Mouse (Mus musculus): ENCODE data around the gene Trim17. TPM values are rescaled to one million over a fixed set of nuclear protein-coding genes. Genes with fewer than 3 reads are reported as not detected.
A peak's percentile ranks its signal among the peaks of the same experiment; 100 is the strongest.

The Trim17 gene
- polyA plus RNA-seq, 1 experiment from 2014 or later, result 1.1 TPM

GRCm38 (mm10) chr11:58938322-58939087, 16.0 kb upstream of the Trim17 start, which contains the start of gene Rnf187:
Gene Rnf187 (minus strand): TSS chr11:58938916.
- H3K27me3 ChIP-seq (ENCODE audit: control insufficient read depth, insufficient read depth, low read length), result 0 out of 2 replicates have a peak, but pooled peaks cover 3% of the 10 kb centered on the region
- H3K4me1 ChIP-seq (ENCODE audit: control insufficient read depth, insufficient read depth, low read length), result peaks cover 10% of the 10 kb centered on the region
- peak within 1 kb of the TSS; percentile 86 for H3K4me3 ChIP-seq (ENCODE audit: low read depth, low read length)
- H3K36me3 ChIP-seq (ENCODE audit: control insufficient read depth, insufficient read depth, low read length), result peaks cover 9% of the 10 kb centered on the region
- peak; percentile 90 for ATAC-seq (replicated peaks; ENCODE audit: insufficient number of reproducible peaks, low FRiP score, low TSS enrichment)
- peak within 1 kb of the TSS; percentile 79 for H3K9ac ChIP-seq (ENCODE audit: low read depth, low read length)
- no peaks in the 10 kb centered on the region for H3K9me3 ChIP-seq (replicated peaks; ENCODE audit: control insufficient read depth, low read length)
- under 1% methylated on average over 72 of the region's 95 CpGs for WGBS (ENCODE audit: insufficient replicate concordance)
- peak within 1 kb of the TSS; percentile 100 for H3K4me2 ChIP-seq
- peak within 1 kb of the TSS; percentile 92 for H3K27ac ChIP-seq (ENCODE audit: low read depth, low read length)

GRCm38 (mm10) chr11:58939088-58939439, 15.4 kb upstream of the Trim17 start:
- peak overlapping the region; percentile 79 for H3K9ac ChIP-seq (ENCODE audit: low read depth, low read length)
- peak overlapping the region; percentile 100 for H3K4me2 ChIP-seq
- peak overlapping the region; percentile 86 for H3K4me3 ChIP-seq (ENCODE audit: low read depth, low read length)
- H3K9me3 ChIP-seq (replicated peaks; ENCODE audit: control insufficient read depth, low read length), result no peaks in the 10 kb centered on the region
- peaks cover 10% of the 10 kb centered on the region for H3K4me1 ChIP-seq (ENCODE audit: control insufficient read depth, insufficient read depth, low read length)
- WGBS (ENCODE audit: insufficient replicate concordance), result 19% methylated on average over 6 of the region's 6 CpGs
- no peak for ATAC-seq (replicated peaks; ENCODE audit: insufficient number of reproducible peaks, low FRiP score, low TSS enrichment)
- peaks cover 6% of the 10 kb centered on the region; the same call in 1 of the 2 replicates for H3K27me3 ChIP-seq (ENCODE audit: control insufficient read depth, insufficient read depth, low read length)
- H3K27ac ChIP-seq (ENCODE audit: low read depth, low read length), result peak overlapping the region; percentile 92; the same call in 1 of the 2 replicates
- peaks cover 4% of the 10 kb centered on the region; the same call in 1 of the 2 replicates for H3K36me3 ChIP-seq (ENCODE audit: control insufficient read depth, insufficient read depth, low read length)

GRCm38 (mm10) chr11:58944136-58944535, 10.3 kb upstream of the Trim17 start:
- H3K9me3 ChIP-seq (replicated peaks; ENCODE audit: control insufficient read depth, low read length), result no peaks in the 10 kb centered on the region
- no peak for ATAC-seq (replicated peaks; ENCODE audit: insufficient number of reproducible peaks, low FRiP score, low TSS enrichment)
- no peak overlapping the region for H3K4me3 ChIP-seq (ENCODE audit: low read depth, low read length)
- no peak overlapping the region for H3K4me2 ChIP-seq
- H3K4me1 ChIP-seq (ENCODE audit: control insufficient read depth, insufficient read depth, low read length), result peaks cover 7% of the 10 kb centered on the region; the same call in 1 of the 2 replicates
- peaks cover 26% of the 10 kb centered on the region for H3K27me3 ChIP-seq (ENCODE audit: control insufficient read depth, insufficient read depth, low read length)
- 79% methylated on average over 5 of the region's 5 CpGs for WGBS (ENCODE audit: insufficient replicate concordance)
- H3K36me3 ChIP-seq (ENCODE audit: control insufficient read depth, insufficient read depth, low read length), result no peaks in the 10 kb centered on the region
- no peak overlapping the region for H3K9ac ChIP-seq (ENCODE audit: low read depth, low read length)
- H3K27ac ChIP-seq (ENCODE audit: low read depth, low read length), result no peak overlapping the region

GRCm38 (mm10) chr11:58947306-58947705, 7.2 kb upstream of the Trim17 start:
- H3K27ac ChIP-seq (ENCODE audit: low read depth, low read length), result no peak overlapping the region
- peaks cover 7% of the 10 kb centered on the region; the same call in 1 of the 2 replicates for H3K4me1 ChIP-seq (ENCODE audit: control insufficient read depth, insufficient read depth, low read length)
- H3K36me3 ChIP-seq (ENCODE audit: control insufficient read depth, insufficient read depth, low read length), result no peaks in the 10 kb centered on the region
- no peak overlapping the region for H3K4me2 ChIP-seq
- no peak for ATAC-seq (replicated peaks; ENCODE audit: insufficient number of reproducible peaks, low FRiP score, low TSS enrichment)
- no peak overlapping the region for H3K4me3 ChIP-seq (ENCODE audit: low read depth, low read length)
- WGBS (ENCODE audit: insufficient replicate concordance), result 72% methylated on average over 3 of the region's 3 CpGs
- H3K27me3 ChIP-seq (ENCODE audit: control insufficient read depth, insufficient read depth, low read length), result peaks cover 49% of the 10 kb centered on the region
- H3K9me3 ChIP-seq (replicated peaks; ENCODE audit: control insufficient read depth, low read length), result no peaks in the 10 kb centered on the region
- no peak overlapping the region for H3K9ac ChIP-seq (ENCODE audit: low read depth, low read length)

- WGBS (ENCODE audit: insufficient replicate concordance), result 22% methylated on average over 23 of the region's 23 CpGs
- peaks cover 8% of the 10 kb centered on the region; the same call in 1 of the 2 replicates for H3K4me1 ChIP-seq (ENCODE audit: control insufficient read depth, insufficient read depth, low read length)
- H3K9ac ChIP-seq (ENCODE audit: low read depth, low read length), result peak overlapping the region; percentile 59
- no peak for ATAC-seq (replicated peaks; ENCODE audit: insufficient number of reproducible peaks, low FRiP score, low TSS enrichment)
- no peaks in the 10 kb centered on the region for H3K9me3 ChIP-seq (replicated peaks; ENCODE audit: control insufficient read depth, low read length)
- H3K27me3 ChIP-seq (ENCODE audit: control insufficient read depth, insufficient read depth, low read length), result peaks cover 49% of the 10 kb centered on the region
- H3K27ac ChIP-seq (ENCODE audit: low read depth, low read length), result peak overlapping the region; percentile 50
- peak overlapping the region; percentile 72 for H3K4me2 ChIP-seq
- H3K4me3 ChIP-seq (ENCODE audit: low read depth, low read length), result peak overlapping the region; percentile 42
- no peaks in the 10 kb centered on the region for H3K36me3 ChIP-seq (ENCODE audit: control insufficient read depth, insufficient read depth, low read length)
Measured at GRCm38 (mm10) chr11:58947798-58948528, 6.5 kb upstream of the Trim17 start.

- H3K9ac ChIP-seq (ENCODE audit: low read depth, low read length), result peak within 1 kb of the TSS; percentile 66
- H3K27me3 ChIP-seq (ENCODE audit: control insufficient read depth, insufficient read depth, low read length), result peaks cover 43% of the 10 kb centered on the region
Measured at GRCm38 (mm10) chr11:58948542-58949479, 5.7 kb upstream of the Trim17 start, which contains the start of gene Hist3h2ba. Gene Hist3h2ba (plus strand): TSS chr11:58948920.

GRCm38 (mm10) chr11:58949480-58950431, 4.7 kb upstream of the Trim17 start:
- Histone ChIP-seq H3K27ac (ENCODE audit: low read depth, low read length) (peak overlapping the region; percentile 68; the same call in 1 of the 2 replicates), H3K36me3 (ENCODE audit: control insufficient read depth, insufficient read depth, low read length) (no peaks in the 10 kb centered on the region), H3K27me3 (ENCODE audit: control insufficient read depth, insufficient read depth, low read length) (peaks cover 37% of the 10 kb centered on the region), H3K4me1 (ENCODE audit: control insufficient read depth, insufficient read depth, low read length) (peaks cover 17% of the 10 kb centered on the region; the same call in 1 of the 2 replicates), H3K4me2 (peak overlapping the region; percentile 72), H3K9me3 (replicated peaks; ENCODE audit: control insufficient read depth, low read length) (no peaks in the 10 kb centered on the region), H3K4me3 (ENCODE audit: low read depth, low read length) (peak overlapping the region; percentile 42), H3K9ac (ENCODE audit: low read depth, low read length) (peak overlapping the region; percentile 66)
- no peak for ATAC-seq (replicated peaks; ENCODE audit: insufficient number of reproducible peaks, low FRiP score, low TSS enrichment)
- 13% methylated on average over 20 of the region's 20 CpGs for WGBS (ENCODE audit: insufficient replicate concordance)

More at GRCm38 (mm10) chr11:58948542-58949479, 5.7 kb upstream of the Trim17 start, which contains the start of gene Hist3h2ba:
- peak within 1 kb of the TSS; percentile 68 for H3K27ac ChIP-seq (ENCODE audit: low read depth, low read length)
- peak; percentile 74 for ATAC-seq (replicated peaks; ENCODE audit: insufficient number of reproducible peaks, low FRiP score, low TSS enrichment)
- H3K4me1 ChIP-seq (ENCODE audit: control insufficient read depth, insufficient read depth, low read length), result peaks cover 16% of the 10 kb centered on the region; the same call in 1 of the 2 replicates
- under 1% methylated on average over 41 of the region's 48 CpGs for WGBS (ENCODE audit: insufficient replicate concordance)
- H3K9me3 ChIP-seq (replicated peaks; ENCODE audit: control insufficient read depth, low read length), result no peaks in the 10 kb centered on the region
- peak within 1 kb of the TSS; percentile 72 for H3K4me2 ChIP-seq
- no peaks in the 10 kb centered on the region for H3K36me3 ChIP-seq (ENCODE audit: control insufficient read depth, insufficient read depth, low read length)
- H3K4me3 ChIP-seq (ENCODE audit: low read depth, low read length), result peak within 1 kb of the TSS; percentile 42
